Mouse (Mus musculus): ENCODE data around the gene Tjp1. TPM values are rescaled to one million over a fixed set of nuclear protein-coding genes. Genes with fewer than 3 reads are reported as not detected.

The Tjp1 gene
- 176 TPM for polyA plus RNA-seq (2014; fragmentation: Illumina TruSeq; extraction: RNeasy Lipid Tissue Mini Kit (QIAGEN cat#74804))

GRCm38 (mm10) chr7:65527071-65528007 is at the start of gene Tjp1:
Tjp1 (minus strand) TSS chr7:65527781.

Other genes with a start within 250 kb of the Tjp1 start
- 30.7 TPM for gene Tarsl2, start 117.1 kb upstream of the Tjp1 start, polyA plus RNA-seq (2014; fragmentation: Illumina TruSeq; extraction: RNeasy Lipid Tissue Mini Kit (QIAGEN cat#74804))
- gene Tm2d3, start 163.4 kb upstream of the Tjp1 start, polyA plus RNA-seq (2014; fragmentation: Illumina TruSeq; extraction: RNeasy Lipid Tissue Mini Kit (QIAGEN cat#74804)), result 10.9 TPM

All from ovary, adult 10 weeks (tissue).